Mouse (Mus musculus): ENCODE measurements around the gene Isoc2a.

Isoc2a gene

DNA sequence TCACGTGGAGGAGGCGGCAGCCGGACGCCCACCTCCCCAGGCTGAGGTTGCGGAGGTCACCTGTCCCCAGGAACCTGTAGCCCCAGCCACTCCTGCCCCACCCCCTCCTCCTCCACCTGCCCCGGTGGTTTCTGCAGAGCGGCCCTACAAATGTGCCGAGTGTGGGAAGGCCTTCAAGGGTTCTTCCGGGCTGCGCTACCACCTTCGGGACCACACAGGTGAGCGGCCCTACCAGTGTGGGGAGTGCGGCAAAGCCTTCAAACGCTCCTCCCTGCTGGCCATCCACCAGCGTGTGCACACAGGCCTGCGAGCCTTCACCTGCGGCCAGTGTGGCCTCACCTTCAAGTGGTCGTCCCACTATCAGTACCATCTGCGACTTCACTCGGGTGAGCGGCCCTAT is 43.0 kb downstream of the Isoc2a start:
- DNase-seq = no peak

DNA sequence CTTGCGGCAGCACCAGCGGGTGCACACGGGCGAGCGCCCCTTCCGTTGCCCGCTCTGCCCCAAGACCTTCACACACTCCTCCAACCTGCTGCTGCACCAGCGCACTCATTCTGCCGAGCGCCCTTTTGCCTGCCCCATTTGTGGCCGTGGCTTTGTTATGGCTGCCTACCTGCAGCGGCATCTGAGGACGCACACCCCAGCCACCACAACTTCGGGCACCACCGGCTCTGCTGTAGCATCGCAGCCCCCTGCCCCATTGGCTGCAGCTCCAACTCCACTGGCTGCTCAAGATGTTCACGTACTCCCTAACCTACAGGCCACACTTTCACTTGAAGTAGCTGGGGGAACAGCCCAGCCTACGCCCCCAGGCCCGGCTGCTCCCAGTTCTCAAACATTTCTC is 43.5 kb downstream of the Isoc2a start:
- DNase-seq = no peak

DNA sequence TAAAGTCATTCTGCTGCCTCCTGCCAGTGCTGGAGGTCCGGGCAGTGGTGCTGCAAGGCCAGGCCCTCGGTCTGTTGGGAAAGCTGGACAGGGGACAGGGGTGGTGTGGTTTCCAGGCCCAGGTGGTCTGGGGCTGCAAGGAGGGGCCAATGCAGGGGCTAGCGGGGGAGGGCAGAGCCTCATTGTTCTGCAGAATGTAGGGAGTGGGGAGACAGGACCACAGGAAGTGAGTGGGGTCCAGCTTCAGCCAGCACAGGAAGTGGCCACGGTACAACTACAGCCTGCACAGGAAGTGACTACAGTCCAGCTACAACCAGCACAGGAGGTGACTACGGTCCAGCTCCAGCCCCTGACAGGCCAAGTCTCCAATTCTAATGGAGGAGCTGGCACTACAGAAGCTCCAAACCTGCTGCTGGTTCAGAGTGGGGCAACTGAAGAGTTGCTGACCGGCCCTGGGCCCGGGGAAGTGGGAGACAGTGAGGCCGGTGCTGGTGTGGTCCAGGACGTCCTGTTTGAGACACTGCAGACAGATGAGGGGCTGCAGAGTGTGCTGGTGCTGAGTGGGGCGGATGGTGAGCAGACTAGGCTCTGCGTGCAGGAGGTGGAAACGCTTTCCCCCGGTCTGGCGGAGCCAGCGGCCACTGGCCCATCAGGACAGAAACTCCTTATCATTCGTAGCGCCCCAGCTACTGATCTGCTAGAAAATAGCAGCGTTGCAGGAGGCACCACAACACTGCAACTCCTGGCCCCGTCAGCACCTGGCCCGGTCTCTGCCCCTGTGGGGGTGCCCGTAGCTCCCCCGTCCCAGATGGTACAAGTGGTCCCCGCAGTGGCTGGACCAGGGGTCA is 44.2 kb downstream of the Isoc2a start:
- no peak for DNase-seq

DNA sequence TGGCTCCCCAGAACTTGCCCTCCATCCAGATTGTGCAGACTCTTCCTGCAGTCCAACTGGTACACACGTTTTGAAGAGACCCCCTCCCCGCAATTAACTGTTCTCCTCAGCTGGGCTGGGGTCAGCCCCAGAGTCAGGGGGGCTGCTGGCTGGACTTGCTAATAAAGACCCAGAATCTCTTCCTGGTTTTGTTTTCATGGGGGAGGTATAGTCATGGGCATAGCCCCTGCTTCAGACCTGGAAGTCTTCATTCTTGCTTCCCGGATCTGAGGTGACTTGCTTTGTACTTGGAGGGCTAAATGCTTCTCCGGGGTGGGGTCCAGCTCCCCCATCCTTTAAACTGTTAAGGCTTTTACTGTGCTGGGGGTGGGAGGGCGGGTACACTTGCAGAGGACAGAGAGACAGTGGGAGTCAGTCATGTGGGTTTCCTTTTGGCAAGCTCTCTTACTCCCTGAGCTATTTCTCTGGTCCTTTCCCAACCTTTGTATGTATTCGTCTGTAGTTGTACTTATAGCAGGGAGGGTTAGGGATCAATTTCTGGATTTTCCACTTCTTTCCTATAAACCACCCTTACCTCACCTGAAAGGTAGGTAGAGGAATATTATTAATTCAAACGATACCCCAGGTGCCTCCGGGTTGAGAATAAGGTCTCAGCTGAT is 45.0 kb downstream of the Isoc2a start, which contains the start of gene Nat14:
Gene Nat14, plus strand, starts transcription at position 205 of the 659 bp plus-strand sequence.
- no peak for DNase-seq

DNA sequence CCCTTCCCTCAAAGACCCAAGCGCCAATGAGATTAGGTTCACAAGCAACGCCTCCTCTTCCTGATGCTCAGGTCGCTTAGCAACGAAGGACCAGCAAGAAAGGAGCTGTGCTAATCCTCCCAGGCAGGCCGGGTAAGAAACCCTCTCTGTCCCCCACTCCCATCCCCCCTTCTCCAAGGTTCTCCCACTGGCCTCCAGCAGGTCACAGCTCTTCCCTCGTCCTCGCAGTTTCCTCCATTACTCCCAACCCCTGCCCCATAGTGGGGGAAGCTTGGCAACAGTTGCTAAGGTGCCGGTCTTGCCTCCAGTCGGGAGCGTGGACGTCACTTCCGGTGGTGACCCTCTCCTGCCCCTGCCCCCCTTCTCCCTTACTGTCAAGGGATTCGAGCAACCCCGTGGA is 45.6 kb downstream of the Isoc2a start:
- DNase-seq = peak; percentile 96

DNA sequence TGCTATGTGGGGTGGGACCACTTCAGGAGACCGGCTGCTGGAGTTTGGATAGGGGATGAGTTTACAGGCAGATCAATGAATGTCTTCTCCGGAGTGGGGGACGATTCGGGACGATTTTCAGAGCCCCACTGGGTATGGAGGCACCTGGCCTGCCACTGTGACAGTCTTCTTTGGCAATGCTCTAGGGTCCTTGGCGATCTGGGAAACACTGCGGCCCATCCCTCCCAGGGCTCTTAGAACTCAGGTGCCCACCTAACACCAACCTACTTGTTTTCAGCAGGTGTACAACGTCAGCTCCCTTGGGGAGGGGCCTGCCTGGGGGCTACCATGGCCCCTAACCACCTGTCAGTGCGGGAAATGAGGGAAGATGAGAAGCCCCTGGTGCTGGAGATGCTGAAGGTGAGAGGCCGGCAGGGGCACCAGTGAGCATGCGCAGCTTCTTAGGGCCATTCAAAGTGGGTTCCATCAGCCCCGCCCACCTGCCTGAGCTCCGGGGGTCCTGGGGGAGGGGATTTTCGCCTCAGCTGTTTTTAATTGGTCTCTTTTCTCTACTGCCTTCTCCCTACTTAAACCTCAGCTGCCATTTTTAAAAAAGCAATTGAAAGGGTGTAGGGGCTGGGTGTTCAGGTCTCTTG is 46.1 kb downstream of the Isoc2a start:
- DNase-seq = peak; percentile 88

DNA sequence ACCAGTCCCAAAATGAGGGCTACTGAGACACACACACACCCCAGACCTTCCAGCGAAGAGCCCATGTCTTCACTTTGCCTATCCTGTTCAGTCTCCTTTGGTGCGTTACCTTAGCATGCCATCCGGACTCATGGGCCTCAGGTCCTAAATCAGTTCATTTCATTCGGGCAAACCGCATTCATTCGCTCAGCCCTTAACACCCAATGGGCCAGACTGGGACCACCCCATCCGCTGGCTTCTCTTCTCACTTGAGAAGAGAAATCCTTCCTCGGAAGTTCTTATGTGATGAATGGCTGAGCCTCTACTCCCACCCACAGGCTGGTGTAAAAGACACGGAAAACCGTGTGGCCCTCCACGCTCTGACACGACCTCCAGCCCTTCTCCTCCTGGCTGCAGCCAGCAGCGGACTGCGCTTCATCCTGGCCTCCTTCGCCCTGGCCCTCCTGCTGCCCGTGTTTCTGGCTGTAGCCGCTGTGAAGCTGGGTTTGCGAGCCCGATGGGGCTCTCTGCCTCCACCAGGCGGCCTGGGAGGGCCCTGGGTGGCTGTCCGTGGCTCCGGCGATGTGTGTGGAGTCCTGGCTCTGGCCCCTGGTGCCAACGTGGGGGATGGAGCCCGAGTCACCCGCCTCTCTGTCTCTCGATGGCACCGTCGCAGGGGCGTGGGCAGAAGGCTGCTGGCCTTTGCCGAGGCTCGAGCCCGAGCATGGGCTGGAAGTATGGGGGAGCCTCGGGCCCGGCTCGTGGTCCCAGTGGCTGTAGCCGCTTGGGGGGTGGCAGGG is 46.8 kb downstream of the Isoc2a start:
- peak; percentile 67 for DNase-seq

DNA sequence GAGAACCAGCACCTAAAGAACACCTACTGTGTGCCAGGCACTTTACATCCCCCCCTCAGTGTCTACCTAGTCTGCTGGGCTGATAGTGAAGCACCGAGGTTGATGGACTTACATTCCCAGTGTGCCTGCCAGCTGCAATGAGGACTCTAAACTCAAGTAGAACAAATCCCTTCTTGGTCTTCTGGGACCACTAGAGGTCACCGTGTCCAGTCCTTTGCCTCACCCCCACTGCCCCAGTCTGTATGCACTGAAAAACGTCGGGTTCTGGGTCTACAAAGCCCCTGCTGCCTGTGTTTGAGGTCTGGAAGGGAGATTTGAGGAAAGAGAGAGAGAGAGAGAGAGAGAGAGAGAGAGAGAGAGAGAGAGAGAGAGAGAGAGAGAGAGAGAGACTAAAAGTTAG is 47.5 kb downstream of the Isoc2a start:
- peak; percentile 49 for DNase-seq

DNA sequence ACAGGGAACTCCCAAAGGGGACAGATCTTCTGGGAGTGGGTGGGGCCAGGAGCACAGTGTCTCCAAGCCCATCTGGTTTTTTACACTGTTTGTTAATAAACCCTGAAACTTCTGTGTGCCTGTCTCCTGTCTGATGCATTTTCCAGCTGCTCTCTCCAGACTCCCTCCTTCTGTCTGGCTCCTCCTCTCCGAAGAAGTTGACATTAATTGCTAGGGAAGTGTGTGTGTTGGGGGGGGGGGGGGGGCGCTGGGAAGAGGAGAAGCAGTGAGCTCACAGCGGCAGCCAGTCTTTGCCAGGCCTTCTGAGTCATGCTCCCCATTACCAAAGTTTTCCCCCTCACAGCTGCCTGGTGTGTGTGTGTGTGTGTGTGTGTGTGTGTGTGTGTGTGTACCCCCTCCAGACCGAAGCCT is 47.9 kb downstream of the Isoc2a start:
- peak; percentile 70 for DNase-seq

DNA sequence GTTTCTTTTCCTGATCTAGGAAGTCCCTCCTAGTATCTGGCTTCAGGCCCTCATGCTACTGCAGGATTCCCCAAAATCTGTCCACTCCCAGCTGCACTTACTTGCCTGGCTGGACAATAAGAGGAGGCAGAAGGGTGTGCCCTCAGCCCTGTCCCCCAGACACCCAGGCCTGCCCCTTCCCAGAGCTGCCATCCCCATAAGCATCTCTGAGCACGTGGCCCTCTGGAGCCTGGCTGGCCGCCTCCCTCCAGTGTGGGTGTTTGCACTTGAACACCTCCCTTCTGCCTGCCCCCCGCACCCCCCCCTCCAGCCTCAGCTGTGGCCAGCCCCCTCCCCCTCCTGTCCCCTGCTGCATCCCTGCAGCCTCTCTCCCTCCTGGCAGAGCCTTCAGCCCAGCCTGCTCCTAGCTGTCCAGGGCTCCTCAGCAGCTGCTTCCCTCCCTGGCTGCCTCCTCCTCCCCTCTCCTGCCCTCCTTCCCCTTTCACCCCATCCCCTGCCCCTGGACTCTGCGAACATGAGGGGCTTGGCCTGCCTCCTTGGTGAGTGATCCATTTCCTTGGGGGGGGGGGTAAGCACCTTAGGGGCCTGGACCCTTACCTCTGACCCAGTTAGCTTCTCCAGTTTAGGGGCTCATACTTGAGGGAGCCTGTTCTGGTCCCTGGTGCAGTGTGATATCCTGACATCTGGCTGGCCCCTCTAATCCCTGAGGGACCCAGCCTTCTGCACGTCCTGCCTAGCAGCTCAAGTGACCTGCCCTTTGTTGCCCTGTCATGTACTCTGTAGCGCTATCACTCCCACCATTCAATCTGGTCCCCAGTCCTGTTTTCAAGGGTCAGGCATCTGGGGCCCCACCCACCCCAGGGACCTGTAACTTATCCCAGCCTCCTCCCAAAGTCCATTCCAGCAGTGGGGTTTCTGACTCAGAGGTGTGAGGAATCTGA is 48.8 kb downstream of the Isoc2a start, which contains the start of gene Ssc5d:
Gene Ssc5d, plus strand, starts transcription at position 345 of the 941 bp plus-strand sequence.
- DNase-seq = peak; percentile 77

DNA sequence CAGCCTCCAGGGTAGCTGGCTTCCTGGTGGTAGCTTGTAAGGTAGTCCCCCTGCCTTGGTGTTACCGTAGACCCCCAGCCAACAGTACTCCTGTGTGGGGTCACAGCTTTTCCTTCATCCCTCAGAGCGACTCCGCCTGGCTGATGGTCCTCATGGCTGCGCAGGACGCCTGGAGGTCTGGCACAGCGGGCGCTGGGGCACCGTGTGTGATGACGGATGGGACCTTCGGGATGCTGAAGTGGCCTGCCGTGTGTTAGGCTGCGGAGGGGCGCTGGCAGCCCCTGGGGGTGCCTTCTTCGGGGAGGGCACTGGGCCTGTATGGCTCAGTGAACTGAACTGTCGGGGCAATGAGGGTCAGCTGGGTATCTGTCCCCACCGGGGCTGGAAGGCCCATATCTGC is 49.9 kb downstream of the Isoc2a start:
- DNase-seq = no peak

DNA sequence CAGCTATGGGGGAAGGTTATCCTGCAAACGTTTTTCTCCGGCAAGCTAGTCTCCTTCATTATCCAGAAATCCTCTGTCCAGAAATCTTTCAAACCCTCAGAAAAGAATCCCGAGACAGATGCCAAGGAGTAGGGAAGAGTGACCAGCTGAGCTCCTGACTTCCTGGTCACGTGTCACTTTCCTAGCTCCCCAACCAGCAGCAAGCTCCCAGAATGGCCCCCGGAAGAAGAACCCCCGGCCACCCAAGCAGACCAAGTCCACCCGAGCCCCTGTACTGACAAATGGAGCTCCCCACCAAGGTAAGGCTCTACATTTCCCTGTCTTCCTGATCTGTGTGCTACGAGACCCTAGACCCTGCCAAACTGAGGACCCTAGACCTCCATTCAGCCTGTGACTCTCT is 50.8 kb downstream of the Isoc2a start:
- DNase-seq = no peak

DNA sequence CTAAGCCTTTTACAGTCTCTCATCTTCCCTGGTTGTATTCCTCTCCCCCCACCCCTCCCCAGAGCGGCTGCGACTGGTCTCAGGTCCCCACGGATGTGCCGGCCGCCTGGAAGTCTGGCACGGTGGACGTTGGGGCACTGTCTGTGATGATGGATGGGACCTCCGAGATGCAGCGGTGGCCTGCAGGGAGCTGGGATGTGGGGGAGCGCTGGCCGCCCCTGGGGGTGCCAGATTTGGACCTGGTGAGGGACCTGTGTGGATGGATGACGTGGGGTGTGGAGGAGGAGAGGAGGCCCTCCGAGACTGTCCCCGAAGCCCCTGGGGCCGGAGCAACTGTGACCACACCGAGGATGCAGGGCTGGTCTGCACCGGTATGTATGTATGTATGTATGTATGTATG is 51.4 kb downstream of the Isoc2a start:
- DNase-seq = no peak

DNA sequence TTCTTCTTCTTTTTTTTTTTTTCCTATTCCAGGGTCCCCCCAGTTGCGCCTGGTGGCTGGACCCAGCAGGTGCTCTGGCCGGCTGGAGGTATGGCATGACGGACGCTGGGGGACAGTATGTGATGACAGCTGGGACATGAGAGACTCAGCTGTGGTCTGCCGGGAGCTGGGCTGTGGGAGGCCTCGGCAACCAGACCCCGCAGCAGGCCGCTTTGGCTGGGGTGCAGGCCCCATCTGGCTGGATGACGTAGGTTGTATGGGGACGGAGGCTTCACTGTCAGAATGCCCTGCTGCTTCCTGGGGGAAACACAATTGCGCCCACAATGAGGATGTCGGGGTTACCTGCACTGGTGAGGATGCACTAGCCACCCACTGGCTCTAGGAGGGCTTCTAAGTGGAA is 56.1 kb downstream of the Isoc2a start:
- no peak for DNase-seq

DNA sequence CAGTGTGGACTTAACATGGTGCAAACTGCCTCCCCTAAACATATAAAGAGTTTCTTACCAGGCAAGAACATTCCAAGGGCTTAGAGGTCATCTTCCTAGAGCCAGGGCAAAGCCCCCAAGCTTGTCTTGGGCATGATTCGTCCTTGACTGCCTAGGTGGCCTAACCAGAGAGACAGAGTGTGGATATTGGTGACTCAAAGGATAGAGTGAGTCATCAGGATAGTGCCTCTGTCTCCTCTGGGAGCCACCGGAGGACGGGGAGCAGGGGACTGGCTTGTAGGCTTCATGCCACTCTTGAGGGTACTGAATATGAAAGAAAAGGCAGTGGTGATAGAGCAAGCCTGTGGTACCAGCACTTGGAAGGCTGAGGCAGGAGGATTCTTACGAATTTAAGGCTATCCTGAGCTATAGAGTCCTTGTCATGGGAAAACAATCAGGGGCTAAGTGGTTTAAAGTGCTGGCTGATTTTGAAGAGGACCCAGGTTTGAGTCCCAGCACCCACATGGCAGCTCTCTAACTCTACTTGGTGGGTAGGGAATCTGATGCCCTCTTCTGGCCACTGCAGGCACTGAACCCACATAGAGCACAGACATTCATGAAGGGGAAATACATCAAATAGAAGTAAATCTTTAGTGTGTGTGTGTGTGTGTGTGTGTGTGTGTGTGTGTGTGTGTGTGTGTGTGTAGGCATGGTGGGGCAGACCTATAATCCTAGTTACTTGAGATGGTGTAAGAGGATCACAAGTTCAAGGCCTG is 57.4 kb downstream of the Isoc2a start:
- no peak for DNase-seq

DNA sequence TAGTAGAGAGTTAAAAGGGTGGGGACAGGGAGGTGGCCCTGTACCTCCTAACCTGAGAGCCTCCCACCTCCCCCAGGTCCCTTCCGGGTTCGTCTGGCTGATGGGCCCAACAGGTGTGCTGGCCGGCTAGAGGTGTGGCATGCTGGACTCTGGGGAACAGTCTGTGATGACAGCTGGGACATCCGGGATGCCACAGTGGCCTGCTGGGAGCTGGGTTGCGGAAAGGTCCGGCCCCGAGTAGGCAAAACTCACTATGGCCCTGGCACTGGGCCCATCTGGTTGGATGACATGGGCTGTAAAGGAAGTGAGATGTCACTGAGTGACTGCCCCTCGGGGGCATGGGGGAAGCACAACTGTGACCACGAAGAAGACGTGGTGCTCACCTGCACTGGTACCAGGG is 59.9 kb downstream of the Isoc2a start:
- DNase-seq = no peak

DNA sequence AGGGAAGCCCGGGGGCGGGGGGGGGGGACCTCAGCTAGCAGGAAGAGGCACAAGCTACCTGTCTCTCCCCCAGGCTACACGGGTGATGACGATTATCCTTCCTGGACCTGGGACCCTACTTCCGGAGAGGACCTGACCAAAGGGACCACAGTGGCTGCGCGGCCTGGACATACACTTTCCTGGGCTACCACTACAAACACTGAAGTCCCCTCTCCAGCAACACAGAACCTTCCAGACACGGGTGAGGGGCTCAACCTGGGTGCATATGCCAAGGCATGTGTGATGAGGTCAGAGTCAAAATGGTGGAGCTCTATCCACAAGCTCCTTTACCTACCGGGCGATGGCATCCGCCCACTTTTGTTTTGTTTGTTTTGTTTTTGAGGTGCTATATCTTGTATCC is 60.4 kb downstream of the Isoc2a start:
- DNase-seq = no peak

DNA sequence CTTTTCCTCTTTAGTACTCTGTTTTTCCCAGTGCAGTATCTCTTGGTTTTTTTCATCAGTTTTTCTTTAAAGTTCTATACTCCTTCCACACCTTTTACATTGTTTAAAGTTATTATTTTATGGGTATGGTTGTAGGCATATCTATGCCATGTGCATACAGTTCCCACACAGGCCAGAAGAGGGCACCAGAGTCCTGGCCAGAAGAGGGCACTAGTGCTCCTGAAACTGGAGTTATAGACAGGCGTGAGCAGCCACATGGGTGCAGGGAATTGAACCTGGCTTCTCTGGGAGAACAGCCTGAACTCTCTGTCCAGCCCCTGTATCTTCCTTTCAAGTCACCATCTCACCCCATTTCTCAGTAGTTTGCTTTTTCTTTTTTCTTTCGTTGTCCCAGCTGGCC is 61.5 kb downstream of the Isoc2a start:
- peak; percentile 72 for DNase-seq

DNA sequence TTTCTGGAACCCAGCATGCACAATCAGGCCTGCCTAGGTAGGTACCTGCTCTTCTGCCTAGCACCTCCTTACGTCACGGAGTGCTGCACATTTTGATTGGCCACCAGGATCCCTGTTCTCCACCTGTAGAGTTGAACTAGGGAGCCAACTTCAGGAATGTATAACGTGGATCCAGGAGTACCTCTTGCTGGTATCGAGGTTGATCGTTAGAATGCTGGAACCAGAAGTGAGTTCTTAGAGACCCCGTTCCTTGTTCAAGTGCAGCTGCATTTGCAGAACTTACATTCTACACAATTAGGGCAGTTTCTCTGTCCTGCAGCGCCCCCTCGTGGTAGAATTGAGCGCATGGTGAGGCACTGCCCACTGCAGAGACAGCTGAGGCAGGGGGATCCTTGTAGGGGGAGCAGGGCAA is 63.1 kb downstream of the Isoc2a start:
- DNase-seq = peak; percentile 86

DNA sequence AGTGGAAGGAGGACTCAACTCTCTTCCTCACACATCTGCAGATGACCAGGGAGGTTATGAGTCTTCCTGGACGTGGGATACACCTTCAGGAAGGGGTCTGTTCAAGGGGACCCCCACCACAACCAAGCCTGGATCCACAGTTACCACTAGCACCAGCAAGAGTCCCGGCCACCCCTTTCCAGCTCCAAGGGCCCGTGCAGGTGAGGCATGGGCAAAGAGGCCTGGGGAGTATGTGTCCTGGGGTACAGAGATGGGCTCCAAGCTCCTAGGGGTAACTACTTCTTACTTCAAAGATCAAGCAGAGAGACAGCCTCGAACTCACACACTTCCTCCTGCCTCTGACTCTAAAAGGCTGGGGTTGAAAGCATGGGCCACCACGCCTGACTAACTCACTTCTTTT is 65.7 kb downstream of the Isoc2a start:
- no peak for DNase-seq

DNA sequence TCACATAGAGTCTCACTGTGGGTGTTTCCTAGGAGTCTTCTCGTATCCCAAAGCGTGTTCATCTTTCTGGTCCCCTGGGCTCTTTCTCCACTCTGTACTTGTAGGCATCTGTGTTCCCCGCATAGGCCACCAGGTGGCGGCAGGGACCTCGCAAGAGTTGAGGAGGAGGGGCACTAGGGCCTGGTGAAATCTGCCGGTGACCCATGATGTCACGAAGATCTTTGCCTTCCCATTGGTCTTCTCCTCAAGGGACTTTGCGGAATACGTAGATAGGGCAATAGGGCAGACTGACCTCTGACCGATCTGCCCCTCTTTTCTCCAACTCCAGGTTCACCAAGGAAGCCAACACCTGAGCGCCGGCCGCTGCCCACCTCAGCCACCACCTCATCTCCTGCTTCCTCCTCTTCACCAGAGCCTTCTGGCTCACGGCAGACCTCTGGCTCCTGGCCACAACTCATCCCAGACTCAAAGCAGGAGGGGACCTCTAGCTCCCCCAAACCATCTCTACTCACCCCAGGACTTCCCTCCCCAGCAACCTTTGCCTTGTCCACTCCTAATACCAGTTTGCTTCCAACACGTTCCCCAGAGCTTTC is 66.4 kb downstream of the Isoc2a start:
- DNase-seq = peak; percentile 94

Data from retina, postnatal 1 day (tissue).